Mouse (Mus musculus) spleen, postnatal 36 days (tissue): ENCODE measurements around the gene Sparcl1.

Experiments used
- DNase-seq, 2 experiments: peaks; one replicate each; pipeline ENCODE4 v3.0.0; 2022; ENCODE audit warnings: low spot score in 2 of 2, mixed read lengths in 1 of 2

Sparcl1 gene

DNA sequence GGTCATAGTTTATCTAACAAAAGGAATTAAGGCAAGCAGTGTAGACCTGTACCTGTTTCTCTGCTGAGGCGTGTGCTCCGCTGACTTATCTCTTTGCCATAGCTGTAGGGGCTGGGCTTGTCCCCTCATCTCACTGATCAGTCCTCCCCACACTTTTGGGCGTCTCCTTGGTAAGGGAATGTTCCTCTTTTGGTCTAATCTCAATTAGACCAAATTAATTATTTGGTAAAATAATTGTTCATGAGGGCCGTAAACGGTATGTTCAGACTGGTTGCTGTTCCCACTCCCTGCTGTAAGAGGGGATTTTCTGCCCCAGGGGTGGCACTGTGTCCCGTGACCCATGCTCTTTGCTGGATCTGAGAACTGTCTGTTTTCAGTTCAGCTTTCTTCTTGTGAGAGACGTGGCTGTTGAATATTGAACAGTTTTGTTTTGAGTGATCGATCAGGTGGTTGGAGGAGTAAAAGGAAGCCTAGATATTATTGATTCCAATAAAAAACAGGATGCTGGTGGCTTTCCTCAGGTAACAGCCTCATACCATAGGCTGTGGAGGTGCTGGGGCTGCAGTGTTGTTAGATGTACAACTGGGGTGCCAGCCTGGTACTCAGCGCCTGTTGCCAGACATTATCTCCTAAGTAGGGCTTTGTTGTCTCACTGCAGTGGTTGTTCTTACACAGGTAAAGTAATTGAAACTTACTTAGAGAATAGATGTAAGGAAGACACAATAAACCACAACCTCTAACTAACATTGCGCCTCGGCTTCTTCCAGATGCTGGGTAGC is 50.6 kb downstream of the Sparcl1 start:
- DNase-seq: no peak

DNA sequence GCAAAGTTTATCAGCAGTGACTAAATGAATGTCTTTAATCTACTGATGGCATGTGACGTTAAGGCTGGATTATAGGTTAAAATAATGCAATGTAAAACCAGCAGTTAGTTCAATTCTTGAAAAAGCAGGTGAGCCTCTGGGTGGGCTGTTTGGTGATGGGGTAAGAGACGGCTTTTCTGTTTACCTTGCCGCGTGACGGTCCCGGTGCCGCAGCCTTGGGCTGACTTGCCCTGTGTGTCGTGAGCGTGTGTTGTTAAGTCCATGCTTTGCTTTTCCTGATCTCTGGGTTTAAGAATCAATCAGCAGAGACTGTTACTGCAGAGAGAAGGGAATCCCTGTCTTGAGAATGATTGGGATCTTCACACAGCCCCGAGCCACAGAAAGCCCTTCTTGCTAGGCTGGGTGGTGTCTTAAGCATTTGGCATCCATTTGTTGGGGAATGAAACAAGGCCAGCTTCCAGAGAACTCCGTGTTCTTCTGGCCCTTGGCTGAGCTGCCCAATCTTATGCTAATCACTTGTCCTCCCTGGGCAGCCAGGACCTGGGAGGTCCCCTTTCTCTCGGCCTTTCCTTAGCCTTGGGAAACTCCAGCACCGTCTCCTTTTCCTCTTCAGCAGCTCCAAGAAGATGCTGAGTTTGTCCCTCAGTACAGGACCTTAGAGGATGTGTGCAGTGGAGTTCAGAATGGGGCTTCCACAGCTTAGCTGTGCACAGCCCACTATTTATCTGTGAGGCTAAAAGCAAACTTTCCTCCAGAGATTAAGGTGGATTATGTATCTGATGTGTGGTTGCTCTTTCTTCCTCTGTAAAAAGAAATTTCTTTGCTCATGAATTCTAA is 51.4 kb downstream of the Sparcl1 start:
- DNase-seq: no peak

DNA sequence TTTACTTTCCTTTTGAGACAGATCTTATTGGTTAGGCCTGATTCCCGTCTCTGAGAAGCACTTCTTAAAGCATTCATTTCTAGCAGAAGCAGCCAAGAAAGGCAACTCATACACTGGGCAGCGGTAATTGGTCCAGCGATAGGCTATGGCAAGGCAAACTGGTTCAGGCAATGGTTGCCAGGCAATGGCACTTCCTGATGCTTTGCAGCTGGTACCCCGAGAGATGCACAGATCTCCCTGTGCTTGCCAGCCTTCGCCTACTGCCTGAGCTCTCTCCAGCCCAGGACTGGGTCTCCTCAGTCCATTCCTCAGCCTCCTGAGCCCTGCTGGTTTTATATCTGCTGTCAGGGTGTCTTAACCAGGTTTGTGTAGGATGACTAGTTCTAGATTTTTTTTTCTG is 53.1 kb downstream of the Sparcl1 start:
- no peak for DNase-seq

DNA sequence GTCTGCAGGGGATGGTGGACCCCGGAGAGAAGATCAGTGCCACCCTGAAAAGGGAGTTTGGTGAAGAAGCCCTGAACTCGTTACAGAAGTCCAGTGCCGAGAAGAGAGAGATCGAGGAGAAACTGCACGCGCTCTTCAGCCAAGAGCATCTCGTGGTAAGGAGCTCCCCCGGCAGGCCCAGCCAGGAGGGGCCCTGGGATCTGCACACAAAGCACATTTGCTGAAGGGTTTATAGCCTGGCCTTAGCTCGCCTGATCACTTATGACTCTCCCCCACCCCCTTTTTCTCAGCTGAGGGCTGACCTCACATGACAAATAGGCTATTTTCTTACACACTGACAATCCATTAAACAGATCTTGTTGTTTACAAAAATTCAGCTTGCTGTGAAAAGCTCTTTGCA is 53.9 kb downstream of the Sparcl1 start:
- no peak for DNase-seq

DNA sequence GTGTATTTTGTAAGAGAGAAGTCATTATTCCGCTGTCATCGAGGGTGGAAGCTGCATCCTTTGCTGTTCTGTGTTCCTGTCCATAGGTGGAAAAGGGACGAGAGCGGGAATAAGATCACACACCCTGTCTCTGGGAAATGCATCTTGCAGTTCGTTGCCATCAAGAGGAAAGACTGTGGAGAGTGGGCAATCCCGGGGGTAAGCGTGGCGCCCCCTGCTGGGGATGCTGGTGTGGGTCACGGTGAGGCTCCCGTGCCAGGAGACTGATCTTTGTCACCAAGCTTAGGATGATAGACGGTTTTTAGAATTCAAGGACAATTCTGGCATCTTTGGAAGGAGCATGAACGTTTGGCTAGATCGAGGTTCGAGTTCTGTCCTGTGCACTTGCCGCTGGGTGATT is 55.5 kb downstream of the Sparcl1 start:
- DNase-seq: peak; percentile 26 to 33

DNA sequence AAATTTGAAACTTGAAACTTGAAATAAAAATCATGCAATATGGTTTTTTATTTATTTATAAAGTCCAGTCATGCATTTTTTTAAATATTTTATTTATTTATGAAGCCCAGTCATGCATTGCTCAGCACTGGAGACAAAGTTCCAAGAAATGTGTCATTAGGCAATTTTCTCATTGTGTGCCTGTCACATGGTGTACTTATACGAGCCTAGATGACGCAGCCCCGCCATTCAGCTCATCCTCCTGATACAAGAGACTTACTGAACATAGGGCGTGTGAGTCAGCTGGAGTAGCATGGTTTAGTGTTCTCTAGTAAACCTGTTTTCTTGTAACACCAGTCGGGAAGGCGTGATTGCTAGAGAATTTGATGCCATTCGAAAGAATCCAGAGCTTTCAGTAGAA is 57.2 kb downstream of the Sparcl1 start:
- DNase-seq: no peak

DNA sequence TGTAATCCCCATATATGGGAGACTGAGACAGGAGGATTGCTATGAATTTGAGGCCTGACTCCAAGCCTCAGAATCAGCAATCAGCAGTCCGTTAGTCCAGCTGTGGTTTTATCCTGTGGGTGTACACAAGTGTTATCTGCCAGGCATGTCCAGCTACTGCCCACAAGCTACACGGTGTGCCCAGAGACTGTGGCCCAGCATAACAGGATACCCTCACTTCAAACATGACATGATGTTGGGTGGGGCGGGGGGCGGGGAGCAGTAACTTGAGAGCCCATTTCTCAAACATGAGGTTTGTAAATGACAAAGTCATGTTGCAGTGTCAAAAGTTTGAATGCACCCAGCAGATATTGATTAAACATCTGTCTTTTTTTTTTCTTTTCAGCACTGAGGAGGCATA is 57.7 kb downstream of the Sparcl1 start:
- no peak for DNase-seq

DNA sequence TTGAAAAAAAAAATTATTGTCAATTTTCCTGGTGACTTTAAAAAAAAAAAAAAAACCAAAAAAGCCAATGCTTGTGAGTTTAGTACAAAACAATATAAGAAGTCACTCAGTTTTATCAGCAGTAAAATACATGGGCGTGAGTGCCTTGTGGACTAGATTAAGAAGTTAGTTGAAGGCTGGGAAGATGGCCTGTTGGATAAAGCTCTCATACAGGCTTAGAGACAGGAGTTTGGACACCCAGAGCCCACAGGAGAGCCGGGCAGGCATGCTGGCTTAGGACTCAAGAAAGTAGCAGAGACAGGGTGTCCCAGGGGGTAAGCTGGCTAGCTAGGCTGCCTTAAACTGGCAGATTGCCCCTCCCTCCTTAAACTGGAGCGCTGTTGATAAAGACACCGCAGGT is 58.6 kb downstream of the Sparcl1 start:
- peak in 1 of 2 experiments; percentile 15 for DNase-seq

DNA sequence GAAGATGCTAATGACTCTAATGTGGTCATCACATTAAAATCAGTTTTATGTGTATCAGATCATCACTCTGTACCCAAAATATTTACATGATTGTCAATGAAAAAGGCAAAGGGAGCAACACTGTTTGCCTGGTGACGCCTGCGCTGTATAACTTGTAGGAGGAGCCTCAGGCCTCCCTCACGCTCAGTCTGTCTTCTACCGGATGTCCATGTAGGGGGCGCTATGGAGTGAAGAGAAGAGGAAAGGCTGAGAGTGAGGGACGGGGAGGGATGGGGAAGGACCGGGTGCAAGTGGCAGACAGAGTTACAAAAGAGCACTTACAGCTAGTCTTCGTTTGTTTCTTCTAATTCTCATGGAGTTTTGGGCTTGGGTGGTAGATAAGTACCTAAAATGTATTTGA is 60.6 kb downstream of the Sparcl1 start:
- DNase-seq: peak in 1 of 2 experiments; percentile 43

DNA sequence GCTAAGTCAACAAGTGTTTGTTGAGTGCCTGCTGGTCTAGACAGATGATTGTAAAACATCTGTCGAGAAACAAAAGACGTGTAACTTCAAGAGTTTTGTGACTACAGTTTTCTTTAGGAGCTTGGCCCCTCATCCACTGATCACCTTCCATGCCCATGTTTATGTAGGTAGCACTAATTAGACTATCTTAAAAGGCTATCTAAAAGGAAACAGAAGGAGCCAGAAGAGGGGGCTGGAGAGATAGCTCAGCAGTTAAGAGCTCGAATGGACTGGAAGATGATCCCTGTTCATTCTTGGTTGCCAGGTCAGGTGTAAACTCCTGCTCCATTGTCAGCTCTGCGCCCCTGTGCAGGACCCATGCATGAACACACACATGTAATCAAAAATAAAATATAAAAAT is 65.4 kb downstream of the Sparcl1 start:
- no peak for DNase-seq

DNA sequence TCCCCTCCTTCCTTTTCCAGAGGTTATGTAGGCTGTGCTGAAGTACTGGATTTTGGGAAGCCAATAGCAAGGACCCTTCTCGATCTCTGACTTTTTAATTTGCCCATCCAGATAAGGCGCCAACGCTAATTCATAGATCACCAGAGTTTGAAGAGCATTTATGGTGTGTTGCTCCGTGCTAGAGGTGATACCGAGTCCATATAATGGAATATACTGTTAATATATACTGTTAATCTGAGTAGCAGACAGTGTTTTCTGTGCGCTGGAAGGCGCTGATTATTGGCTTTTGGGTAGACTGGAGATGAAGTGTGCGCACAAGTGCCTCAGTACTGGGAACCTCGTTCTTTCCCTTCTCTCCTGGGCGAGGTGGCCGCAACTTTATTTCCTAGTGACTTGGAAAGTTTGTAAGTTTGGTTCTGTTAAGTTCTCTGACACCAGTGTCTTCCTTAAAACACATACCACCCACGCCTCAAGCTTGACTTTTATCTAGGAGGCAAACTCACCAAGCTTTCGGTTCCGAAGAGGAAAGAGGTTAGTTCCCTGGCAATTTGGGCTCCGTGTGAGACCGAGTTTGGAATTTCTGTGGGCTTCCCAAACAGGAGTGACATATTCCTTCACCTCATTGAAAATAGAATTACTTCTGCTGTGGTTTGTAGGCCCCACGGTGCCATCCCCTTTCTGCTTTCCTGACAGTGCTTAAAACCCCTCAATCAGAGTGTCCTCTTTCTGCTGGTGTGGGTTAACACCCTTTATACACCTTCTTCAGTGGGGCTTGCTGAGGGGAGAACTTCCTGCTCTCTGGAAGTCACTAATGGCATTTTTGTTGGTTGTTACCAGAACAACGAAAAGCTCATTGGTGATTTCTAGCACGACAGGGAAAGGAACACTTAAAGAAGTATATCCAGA is 66.1 kb downstream of the Sparcl1 start:
- DNase-seq: peak in 1 of 2 experiments; percentile 9

DNA sequence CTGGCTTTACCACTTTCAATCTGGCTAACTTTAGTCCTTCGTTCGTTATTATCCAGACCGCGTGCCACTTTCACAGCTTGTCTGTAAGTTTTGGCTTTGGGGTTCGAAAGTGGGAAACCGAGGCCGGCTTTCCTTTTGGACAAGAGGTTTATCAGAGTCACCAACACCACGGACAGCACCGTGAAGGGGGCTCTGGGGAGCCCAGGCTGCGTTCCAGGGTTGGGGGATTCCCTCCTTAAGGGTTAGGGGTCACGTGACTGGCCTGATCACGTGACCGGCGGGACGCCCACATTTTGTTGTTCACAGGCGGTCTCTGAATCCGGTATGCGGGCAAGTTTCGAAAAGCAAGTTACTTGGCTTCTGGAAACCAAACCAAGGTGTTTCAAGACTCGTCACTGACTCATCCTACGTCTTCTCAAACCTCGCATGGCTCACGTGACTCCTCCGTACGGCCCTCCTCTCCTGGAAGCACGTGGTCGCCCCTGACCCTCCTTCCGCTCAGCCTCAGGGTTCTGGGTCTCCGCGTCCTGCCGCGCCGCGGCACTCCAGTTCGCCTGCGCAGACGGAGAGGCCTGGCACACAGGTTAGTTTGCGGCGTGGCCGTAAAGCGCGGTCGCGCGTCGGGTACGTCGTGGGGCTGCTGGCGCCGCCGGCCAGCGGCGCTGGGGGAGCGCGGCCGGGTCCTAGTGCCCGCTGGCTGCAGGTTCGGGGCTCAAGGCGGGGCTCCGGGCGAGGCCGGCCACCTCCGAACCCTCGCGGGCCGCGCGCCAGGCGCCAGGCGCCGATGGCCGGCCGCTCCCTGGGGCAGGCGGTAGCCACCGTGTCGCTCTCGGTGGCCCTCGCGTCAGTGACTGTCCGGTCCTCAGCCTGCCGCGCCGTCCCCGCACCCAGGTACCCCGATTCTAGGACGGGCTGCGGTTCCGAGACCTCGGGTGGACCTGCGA is 67.0 kb downstream of the Sparcl1 start, which contains the start of gene Nudt9:
Gene Nudt9, plus strand, starts transcription at position 51 of the 944 bp plus-strand sequence.
- DNase-seq: peak; percentile 98 to 99

DNA sequence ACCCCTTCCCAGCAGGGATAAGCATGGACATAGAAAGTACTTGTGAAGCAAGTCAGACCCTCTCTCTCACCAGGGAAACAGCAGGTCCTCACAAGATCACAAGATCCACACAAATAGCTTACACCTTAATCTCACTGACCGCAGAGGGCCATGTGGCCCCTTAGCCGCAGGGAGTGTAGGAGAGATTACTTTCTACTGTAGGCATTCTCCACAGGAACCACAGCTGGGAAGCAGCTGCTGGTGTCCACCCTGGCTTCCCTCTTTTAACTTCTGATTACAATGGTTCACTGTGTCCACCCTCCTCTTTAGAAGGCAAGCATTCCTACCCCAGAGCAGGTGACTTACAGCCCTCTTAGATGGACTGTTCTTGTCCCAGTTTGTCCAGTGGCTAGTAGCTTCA is 69.8 kb downstream of the Sparcl1 start:
- no peak for DNase-seq

DNA sequence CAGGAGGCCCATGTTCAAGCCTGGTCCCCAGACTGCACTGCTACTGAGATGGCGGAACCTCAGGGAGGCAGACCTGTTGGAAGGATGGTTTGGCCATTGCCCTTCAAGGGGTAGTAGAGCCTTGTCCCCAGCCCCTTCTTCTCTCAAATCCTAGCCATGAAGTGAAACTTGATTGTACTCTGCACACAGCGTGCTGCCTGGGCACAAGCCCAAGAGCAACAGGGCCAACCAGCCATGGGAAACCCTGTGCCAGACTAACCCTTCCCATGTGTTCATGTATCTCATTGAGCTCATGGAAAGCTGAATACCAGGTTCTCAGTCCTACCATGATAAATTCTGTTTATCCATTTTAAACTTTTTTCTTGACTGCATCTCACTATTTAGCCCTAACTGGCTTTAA is 70.6 kb downstream of the Sparcl1 start:
- DNase-seq: no peak

DNA sequence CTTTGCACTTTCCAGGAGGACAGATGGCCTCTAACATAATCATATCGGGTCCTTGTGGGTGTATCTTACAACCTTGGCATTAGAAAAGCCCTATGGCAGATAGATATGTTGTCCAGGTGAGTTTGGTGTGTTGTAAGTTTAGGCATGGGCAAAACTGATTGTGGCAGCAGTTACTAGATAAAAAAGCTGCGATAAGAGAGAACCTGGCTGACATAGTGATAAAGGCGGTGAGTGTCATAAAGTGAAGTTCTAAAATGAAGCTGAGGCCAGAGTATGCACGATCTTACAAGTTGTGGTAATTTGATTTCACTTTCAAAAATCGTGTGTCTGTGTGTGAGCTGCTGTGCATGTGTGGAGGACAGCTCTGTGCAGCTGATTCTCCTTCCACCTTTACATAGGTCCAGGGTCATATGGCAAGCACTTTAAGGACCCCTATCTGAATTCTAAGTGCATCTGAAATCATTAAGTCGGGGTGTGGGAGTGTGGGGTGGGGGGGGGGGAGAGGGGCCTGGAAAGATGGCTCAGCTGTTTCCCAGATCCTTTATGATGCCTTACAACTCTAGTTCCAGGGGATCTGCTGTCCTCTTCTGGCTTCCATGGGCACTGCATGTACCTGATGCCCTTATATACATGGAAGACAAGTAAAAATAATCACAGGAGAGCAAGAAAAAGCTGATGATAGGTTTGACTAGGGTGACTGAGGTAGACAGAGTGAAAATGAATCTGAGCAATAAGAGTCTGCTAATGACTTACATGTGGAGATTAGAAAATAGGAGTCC is 74.2 kb downstream of the Sparcl1 start:
- DNase-seq: no peak

DNA sequence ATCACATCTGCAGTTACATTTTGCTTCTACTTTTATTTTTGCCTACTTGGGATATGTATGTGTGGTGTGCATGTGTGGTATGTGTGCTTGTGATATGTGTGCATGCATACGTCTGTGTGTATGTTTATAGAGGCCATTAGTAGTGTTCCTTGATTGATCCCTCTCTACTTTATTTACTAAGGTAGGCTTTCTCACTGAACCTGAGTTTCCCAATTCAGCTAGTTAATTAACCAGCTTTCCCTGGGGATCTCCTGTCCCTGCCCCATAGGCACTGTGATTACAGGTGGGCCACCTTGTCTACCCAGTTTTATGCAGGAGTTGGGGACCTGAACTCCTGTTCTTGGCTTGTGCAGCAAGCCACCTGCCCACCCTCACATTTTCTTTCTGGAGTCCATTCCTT is 76.8 kb downstream of the Sparcl1 start:
- DNase-seq: no peak

DNA sequence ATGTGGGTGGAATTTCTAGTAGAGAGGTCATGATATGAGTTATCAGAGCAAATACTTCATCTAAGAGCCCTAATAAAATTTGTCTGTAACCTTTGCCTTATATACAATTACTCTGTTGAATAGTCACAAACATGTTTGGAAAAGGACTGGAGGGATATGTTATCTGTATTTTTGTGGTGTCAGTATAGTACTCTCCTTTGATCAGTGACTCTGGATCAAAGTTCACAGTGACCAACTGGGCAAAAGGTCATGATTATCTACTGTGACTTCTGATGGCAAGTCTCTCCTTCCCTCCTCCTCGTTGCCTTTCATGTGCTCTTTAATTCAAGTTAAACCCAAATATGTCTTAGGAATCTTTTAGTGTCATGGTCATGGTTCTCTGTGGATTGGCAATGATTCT is 77.7 kb downstream of the Sparcl1 start:
- DNase-seq: no peak

DNA sequence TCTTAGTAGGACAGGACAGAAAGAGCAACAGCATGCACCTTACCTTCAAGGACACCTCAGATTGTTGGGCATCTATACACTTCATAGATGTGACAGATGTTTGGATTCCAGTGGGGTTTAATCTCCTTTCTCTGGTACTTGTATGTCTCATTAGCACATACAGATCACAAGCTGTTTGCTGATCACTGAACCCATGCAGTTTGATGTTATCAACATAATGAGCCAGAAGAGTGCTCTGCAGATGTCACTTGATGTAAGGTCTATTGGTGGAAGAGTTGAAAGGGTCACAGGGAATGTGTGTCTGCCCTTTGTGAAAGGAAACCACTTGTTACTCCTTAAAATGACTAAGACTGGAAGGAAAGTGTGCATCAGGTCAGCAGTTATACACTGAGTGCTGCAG is 78.5 kb downstream of the Sparcl1 start:
- no peak for DNase-seq

DNA sequence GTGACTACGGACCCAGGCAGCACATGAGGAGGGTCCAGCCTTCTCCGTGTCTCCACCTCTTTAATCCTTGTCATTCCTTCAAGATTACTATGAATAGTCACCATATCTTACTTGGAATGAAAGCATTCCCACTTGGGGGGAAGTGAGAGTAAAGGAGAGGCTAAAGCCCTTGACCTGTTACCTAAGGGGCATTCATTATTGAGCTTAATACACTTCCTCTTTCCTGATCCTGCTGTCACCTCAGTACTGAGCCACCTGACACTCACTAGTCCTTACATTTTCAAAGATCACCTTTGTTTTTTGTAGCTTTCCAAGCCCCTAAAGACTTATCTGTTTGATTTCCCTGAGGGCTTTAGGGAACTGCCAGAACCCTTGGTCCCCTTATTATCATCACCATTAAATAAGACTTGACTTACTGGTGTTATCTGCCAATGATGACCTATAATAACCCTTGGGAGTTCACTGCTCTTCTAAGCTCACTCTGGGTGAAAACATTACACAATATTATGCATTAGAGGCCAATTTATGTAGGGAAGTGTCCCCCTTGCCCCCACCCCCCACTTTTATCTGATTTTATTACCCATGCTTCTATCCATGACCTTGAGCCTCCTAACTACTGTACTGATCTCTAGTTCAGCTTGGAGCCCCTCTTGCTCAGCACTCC is 81.0 kb downstream of the Sparcl1 start:
- no peak for DNase-seq
